Mouse (Mus musculus): ENCODE data around the gene Elob. TPM values are rescaled to one million over a fixed set of nuclear protein-coding genes. Genes with fewer than 3 reads are reported as not detected.

The Elob gene
- polyA plus RNA-seq, 1 experiment from 2014 or later = 1,149 TPM

DNA sequence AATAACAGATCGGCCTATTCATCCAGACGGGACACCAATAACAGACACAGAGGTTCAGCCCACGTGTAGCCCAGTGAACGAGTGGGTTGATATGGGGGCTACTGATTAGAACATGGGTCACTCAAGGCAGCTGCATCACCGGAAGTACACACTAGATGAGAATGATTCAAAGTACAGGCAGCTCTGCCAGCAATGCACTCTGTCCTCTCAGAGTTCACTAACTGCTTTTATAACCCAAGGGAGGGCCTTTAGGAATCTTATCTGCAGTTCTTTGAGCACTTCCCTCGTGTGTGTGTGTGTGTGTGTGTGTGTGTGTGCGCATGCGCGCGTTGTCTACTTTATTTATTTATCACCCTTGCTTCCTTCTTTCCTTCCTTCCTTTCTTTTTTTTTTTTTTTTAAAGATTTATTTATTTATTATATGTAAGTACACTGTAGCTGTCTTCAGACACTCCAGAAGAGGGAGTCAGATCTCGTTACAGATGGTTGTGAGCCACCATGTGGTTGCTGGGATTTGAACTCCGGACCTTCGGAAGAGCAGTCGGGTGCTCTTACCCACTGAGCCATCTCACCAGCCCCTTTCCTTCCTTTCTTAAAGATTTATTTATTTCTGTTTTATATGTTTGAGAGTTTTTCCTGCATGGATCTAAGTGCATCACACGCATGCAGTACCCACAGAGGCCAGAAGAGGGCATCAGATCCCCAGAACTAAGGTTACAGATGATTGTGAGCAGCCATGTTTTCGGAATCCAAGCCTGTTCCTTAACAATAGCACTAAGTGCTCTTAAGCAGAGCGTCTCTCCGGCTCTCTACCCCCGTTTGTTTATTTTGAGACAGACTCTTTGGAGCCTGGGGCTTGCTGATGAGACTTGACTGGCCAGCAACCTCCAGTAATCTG lies 22.2 kb upstream of the Elob start:
- Histone ChIP-seq H3K4me3 (no peak overlapping the region), H3K4me1 (no peaks in the 10 kb centered on the region), H3K4me2 (replicated peaks) (no peak overlapping the region), H3K27ac (replicated peaks) (no peak overlapping the region), H3K9me3 (no peaks in the 10 kb centered on the region), H3K36me3 (no peaks in the 10 kb centered on the region), H3K27me3 (no peaks in the 10 kb centered on the region), H3K9ac (replicated peaks) (no peak overlapping the region)
- peak; percentile 32; the same call in 1 of the 2 replicates for ATAC-seq (replicated peaks)
- WGBS = 61% methylated on average over 18 of the region's 19 CpGs

DNA sequence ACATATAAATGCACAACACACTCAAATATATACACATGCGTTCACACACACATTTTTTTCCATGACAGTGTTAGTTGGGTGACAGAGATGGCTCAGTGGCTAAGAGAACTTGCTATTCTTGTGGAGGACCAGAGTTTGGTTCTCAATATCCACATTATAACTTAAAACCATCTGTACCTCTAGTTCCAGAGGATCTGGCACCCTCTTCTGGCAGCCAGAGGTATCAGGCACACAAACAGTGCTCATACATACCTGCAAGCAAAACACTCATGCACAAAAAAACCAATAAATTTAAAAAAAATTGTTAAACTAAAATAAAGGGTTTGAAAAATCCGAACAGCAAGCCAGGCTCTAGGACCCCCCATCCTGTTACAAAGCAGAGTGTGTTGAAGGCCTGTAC lies 21.1 kb upstream of the Elob start:
- Histone ChIP-seq H3K4me1 (no peaks in the 10 kb centered on the region), H3K4me3 (no peak overlapping the region), H3K9ac (replicated peaks) (no peak overlapping the region), H3K36me3 (no peaks in the 10 kb centered on the region), H3K27ac (replicated peaks) (no peak overlapping the region), H3K9me3 (no peaks in the 10 kb centered on the region), H3K4me2 (replicated peaks) (no peak overlapping the region), H3K27me3 (no peaks in the 10 kb centered on the region)
- no peak for ATAC-seq (replicated peaks)
- 63% methylated on average over 2 of the region's 2 CpGs for WGBS

DNA sequence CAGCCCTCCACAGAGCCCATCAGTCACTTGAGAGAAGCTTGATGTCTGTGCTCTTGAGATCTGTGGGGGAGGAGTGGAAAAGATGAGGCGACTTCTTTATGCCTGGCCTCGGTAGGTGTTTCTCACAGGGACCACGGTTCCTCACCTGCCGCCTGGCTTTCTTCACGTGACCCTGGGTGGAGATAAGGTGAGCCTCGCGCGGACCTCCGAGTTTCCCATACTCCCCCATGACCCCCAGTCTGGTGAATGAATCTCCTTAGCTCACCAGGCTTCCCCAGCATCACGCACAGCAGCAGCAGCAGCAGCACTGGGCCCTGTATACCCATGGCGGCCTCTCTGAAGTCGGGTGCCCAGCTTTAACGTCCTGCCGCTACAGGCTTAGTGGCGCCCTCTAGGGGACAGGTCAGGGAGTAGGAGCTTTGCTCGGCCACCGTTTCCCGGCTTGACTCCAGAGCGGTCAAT lies 14.9 kb upstream of the Elob start, which contains the start of the genes Prss32 and Prss41:
TSS of gene Prss32 (plus strand) at position 44 of the 462 bp plus-strand sequence.
TSS of gene Prss41 (minus strand) at position 361 of the 462 bp plus-strand sequence.
- Histone ChIP-seq H3K4me3 (no peak within 1 kb of the TSS), H3K9me3 (no peaks in the 10 kb centered on the region), H3K4me1 (no peaks in the 10 kb centered on the region), H3K36me3 (no peaks in the 10 kb centered on the region), H3K27ac (replicated peaks) (no peak within 1 kb of the TSS), H3K9ac (replicated peaks) (no peak within 1 kb of the TSS), H3K4me2 (replicated peaks) (peak within 1 kb of the TSS; percentile 19), H3K27me3 (no peaks in the 10 kb centered on the region)
- no peak for ATAC-seq (replicated peaks)
- WGBS = 12% methylated on average over 19 of the region's 19 CpGs

DNA sequence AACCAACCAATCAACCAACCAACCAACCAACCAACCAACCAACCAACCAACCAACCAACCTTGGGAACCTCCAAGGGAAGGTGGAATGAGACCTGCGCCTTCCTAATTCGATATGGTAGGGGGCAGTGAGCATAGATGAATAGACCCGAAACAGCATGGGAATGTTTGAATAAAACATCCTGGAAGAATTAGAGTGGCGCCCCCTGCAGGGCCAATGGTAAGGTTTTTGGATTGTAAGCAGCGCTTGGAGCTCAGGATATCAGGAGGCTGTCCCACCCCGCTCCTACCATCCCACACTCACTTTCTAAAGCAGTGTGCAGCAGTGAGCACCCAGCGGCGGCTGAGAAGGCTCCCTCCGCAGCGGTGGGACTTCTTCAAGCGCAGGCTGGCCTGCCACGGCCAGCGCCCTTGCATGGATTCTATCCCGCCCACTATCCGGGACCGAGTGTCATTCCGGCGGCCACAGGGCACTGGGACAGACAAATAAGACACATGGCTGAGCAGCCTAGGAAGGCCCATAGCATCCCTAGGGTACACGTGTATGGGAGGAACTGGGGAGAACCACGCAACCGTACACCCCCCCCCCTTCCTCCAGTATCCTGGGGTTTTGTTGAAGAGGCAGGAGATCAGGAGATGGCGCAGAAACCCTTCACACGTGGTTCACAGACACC lies 14.3 kb upstream of the Elob start:
- H3K9me3 ChIP-seq = no peaks in the 10 kb centered on the region
- no peaks in the 10 kb centered on the region for H3K36me3 ChIP-seq
- no peaks in the 10 kb centered on the region for H3K4me1 ChIP-seq
- H3K27ac ChIP-seq (replicated peaks) = no peak overlapping the region
- H3K9ac ChIP-seq (replicated peaks) = no peak overlapping the region
- no peak for ATAC-seq (replicated peaks)
- peak overlapping the region; percentile 19; the same call in 1 of the 2 replicates for H3K4me2 ChIP-seq (replicated peaks)
- H3K27me3 ChIP-seq = no peaks in the 10 kb centered on the region
- no peak overlapping the region for H3K4me3 ChIP-seq
- WGBS = 40% methylated on average over 23 of the region's 23 CpGs

DNA sequence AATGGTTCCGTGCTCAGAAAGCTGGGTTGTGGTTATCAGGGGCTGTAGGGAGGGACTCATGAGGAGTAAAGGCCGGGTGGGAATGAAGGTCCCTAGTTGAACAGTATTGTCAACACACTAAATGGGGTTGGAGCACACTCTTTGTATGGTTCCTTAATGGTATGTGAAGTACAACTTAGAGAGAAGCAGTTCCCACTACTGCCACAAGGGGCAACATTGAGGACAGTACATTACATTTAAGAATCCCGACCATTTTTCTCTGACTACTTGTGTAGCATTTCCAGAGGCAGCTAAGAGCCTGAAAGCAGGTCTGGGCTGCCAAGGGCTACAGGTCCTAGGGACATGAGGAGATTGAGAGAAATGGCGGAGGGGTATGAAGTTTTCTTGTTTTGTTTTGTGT lies 12.2 kb upstream of the Elob start:
- Histone ChIP-seq H3K4me3 (no peak overlapping the region), H3K27ac (replicated peaks) (no peak overlapping the region), H3K9me3 (no peaks in the 10 kb centered on the region), H3K27me3 (0 out of 2 replicates have a peak, but pooled peaks cover 3% of the 10 kb centered on the region), H3K4me1 (no peaks in the 10 kb centered on the region), H3K36me3 (no peaks in the 10 kb centered on the region), H3K9ac (replicated peaks) (no peak overlapping the region), H3K4me2 (replicated peaks) (no peak overlapping the region)
- WGBS = 25% methylated on average over 4 of the region's 4 CpGs
- ATAC-seq (replicated peaks) = no peak

DNA sequence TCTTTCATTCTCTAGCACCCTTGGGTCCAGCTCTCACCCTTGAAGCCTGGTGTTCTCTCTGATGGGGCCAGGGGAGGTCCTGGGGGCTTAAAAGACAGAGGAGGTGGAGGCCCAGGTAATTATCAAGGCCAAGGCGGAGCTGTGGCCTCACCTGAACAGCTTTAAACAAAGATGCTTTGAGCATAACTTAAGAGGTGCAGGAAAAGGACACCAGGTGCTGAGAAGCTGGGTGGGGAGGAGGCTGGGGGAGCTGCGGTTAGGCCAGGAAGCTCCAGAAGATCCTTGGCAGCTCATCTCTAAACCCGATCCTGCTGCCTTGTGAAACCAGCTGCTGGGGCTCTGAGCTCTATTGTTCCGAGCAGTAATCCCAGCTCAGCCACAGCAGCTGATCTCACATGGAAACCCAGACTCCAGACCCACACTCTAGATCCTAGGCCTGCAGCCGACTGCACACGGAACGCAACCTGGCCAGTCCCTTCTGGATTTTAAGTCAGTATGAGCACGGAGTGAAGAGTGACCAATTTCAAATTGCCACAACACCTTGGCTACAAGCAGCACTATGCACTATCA lies 7.2 kb upstream of the Elob start, which contains the start of gene Prss33:
TSS of gene Prss33 (minus strand) at position 51 of the 570 bp plus-strand sequence.
- WGBS = 53% methylated on average over 8 of the region's 8 CpGs

DNA sequence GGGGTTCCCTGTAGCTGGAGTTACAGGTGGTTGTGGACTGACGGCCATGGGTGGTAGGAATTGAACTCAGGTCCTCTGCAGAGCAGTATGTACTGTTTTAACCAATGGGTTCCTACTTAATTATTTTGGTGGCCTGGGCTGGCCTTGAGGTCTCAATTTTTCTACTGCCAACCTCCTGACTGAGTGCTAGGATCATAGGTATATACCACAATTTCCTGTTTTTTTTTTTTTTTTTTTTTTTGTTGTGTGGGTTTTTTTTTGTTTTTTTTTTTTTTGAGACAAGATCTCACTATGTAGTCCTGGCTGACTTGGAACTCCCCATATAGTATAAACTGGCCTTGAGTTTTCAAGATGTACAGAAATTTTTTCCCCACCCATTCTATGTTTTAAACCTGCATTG lies 2.3 kb upstream of the Elob start:
- H3K9me3 ChIP-seq = no peaks in the 10 kb centered on the region
- no peak overlapping the region for H3K27ac ChIP-seq (replicated peaks)
- no peak overlapping the region for H3K4me3 ChIP-seq
- no peak overlapping the region for H3K9ac ChIP-seq (replicated peaks)
- H3K36me3 ChIP-seq = peaks cover 10% of the 10 kb centered on the region
- WGBS = 100% methylated on average over 1 of the region's 1 CpGs
- ATAC-seq (replicated peaks) = no peak
- no peak overlapping the region for H3K4me2 ChIP-seq (replicated peaks)
- peaks cover 21% of the 10 kb centered on the region for H3K4me1 ChIP-seq
- 0 out of 2 replicates have a peak, but pooled peaks cover 10% of the 10 kb centered on the region for H3K27me3 ChIP-seq

More for the DNA sequence above, 7.2 kb upstream of the Elob start, which contains the start of gene Prss33:
- no peak for ATAC-seq (replicated peaks)
- Histone ChIP-seq H3K4me2 (replicated peaks) (no peak within 1 kb of the TSS), H3K4me1 (no peaks in the 10 kb centered on the region), H3K27ac (replicated peaks) (no peak within 1 kb of the TSS), H3K9me3 (no peaks in the 10 kb centered on the region), H3K36me3 (no peaks in the 10 kb centered on the region), H3K4me3 (no peak within 1 kb of the TSS), H3K9ac (replicated peaks) (no peak within 1 kb of the TSS), H3K27me3 (0 out of 2 replicates have a peak, but pooled peaks cover 9% of the 10 kb centered on the region)

DNA sequence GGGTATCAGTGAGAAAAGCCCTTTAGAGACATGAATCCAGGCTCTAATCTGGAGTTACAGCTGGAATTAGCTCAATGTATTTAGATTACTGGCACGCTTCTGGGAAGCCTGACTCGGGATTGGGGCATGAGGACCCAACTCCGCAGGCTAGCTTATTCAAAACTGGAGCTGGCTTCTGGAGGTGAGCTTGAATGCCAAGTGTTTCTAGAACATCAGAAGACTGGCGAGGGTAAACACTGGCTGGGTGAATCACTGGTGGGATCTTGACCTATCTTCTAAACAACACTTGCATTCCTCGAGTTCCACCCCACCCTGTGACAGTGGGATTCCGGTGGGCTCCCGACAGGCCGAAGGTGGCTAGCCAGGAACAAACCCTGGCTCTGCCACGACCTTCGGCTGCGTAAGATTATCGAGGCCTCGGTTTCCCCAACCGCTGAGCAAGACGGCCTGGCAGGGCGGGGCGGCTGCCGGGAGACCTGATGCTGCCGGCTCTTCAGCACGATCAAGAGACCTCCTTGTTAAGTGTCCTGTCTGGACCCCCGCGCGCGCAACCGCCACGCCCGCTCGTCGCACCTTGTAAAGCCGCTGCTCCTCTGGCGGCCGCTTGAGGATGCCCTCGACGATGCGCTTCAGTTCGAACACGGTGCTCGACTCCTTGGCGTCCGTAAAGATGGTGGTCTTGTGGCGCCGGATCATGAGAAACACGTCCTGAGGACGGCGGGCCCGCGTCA lies 500 bp downstream of the Elob start:
- H3K4me3 ChIP-seq = peak overlapping the region; percentile 90
- H3K9me3 ChIP-seq = no peaks in the 10 kb centered on the region
- under 1% methylated on average over 47 of the region's 47 CpGs for WGBS
- peaks cover 36% of the 10 kb centered on the region for H3K36me3 ChIP-seq
- ATAC-seq (replicated peaks) = peak; percentile 79
- peak overlapping the region; percentile 97 for H3K27ac ChIP-seq (replicated peaks)
- H3K9ac ChIP-seq (replicated peaks) = peak overlapping the region; percentile 82
- peak overlapping the region; percentile 61 for H3K4me2 ChIP-seq (replicated peaks)
- H3K27me3 ChIP-seq = 0 out of 2 replicates have a peak, but pooled peaks cover 10% of the 10 kb centered on the region
- H3K4me1 ChIP-seq = peaks cover 21% of the 10 kb centered on the region

DNA sequence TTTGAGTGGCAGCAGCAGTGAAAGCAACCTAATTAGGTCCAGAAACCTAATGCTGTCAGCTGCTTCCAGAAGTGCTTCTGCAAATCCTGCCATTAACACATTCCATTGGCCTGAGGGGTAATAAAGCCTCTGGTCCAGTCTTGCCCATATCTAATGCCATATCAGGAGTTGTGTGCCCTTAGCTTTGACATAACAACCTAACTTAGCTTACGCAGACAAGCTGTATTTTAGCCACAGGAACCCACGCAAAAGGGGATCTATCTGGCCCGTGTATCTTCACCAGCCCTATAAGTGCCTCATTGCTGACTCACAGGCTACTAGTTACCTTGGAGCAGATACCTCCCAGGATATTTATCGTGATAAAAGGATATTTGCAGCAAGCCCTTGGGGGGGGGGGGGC lies 3.3 kb downstream of the Elob start:
- no peak for ATAC-seq (replicated peaks)

DNA sequence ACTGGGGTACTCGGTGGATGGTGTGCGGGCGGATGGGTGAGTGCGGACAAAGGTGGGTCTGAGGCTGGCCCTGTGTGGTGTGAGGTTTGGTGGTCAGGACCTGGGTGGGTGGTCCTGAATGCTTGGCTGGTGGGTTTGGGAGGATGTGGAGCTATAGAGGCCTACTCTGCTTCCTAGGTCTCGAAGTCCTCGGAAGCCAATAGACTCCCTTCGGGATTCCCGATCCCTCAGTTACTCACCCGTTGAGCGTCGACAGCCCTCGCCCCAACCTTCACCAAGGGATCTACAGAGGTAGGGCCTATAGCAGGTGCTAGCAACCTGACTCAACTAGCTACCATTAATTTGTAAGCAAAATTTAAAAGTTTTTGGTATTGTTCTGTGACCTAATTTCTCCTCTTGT lies 5.3 kb downstream of the Elob start:
- Histone ChIP-seq H3K27me3 (no peaks in the 10 kb centered on the region), H3K27ac (replicated peaks) (no peak overlapping the region), H3K4me3 (no peak overlapping the region), H3K4me1 (peaks cover 18% of the 10 kb centered on the region), H3K4me2 (replicated peaks) (no peak overlapping the region), H3K9ac (replicated peaks) (no peak overlapping the region), H3K9me3 (0 out of 2 replicates have a peak, but pooled peaks cover 4% of the 10 kb centered on the region), H3K36me3 (peaks cover 82% of the 10 kb centered on the region)
- no peak; the same call in 1 of the 2 replicates for ATAC-seq (replicated peaks)
- WGBS = 90% methylated on average over 12 of the region's 12 CpGs

More for the DNA sequence above, 3.3 kb downstream of the Elob start:
- H3K27me3 ChIP-seq = 0 out of 2 replicates have a peak, but pooled peaks cover 2% of the 10 kb centered on the region
- no peak overlapping the region for H3K4me2 ChIP-seq (replicated peaks)
- peaks cover 62% of the 10 kb centered on the region for H3K36me3 ChIP-seq
- WGBS = 89% methylated on average over 4 of the region's 4 CpGs
- no peaks in the 10 kb centered on the region for H3K9me3 ChIP-seq
- no peak overlapping the region for H3K27ac ChIP-seq (replicated peaks)
- H3K4me3 ChIP-seq = no peak overlapping the region
- no peak overlapping the region for H3K9ac ChIP-seq (replicated peaks)
- peaks cover 21% of the 10 kb centered on the region for H3K4me1 ChIP-seq

DNA sequence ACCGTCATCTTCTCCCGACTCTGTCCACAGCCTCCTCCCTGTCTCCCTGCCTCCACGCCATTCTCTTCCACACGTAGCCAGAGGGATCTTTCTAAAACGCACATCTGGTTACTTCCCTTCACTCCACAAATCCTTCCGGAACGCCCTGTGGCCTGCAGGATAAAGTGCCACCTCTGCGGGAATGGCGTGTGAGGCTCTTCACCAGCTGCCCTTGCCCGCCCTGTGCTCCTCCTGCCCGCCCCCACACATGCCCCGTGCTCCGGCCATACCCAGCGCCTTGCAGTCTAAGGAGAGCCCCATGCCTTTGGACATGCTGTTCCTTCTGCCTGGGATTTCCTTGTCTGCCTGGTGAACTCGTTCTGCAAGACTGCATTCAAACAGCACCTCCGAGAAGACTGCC lies 5.9 kb downstream of the Elob start:
- Histone ChIP-seq H3K4me3 (no peak overlapping the region), H3K27ac (replicated peaks) (no peak overlapping the region), H3K36me3 (peaks cover 88% of the 10 kb centered on the region), H3K4me2 (replicated peaks) (no peak overlapping the region), H3K9ac (replicated peaks) (no peak overlapping the region), H3K9me3 (peaks cover 9% of the 10 kb centered on the region), H3K4me1 (peaks cover 17% of the 10 kb centered on the region), H3K27me3 (no peaks in the 10 kb centered on the region)
- 86% methylated on average over 16 of the region's 16 CpGs for WGBS
- ATAC-seq (replicated peaks) = no peak
